In genomic region chr8:120533380-120533779, GRCm38 (mm10) we compare ENCODE assay signal across 7 mouse cellular contexts. TPM values are rescaled to one million over a fixed set of nuclear protein-coding genes. Genes with fewer than 3 reads are reported as not detected.
DNase-seq lines count a peak whose midpoint lies in the region; ATAC-seq lines count a peak whose summit lies in the region.

No protein-coding gene starts in this region.

- no peaks in the 10 kb centered on the region for H3K27me3 ChIP-seq in megakaryocyte, embryonic 14.5 days (replicated peaks)
- no peaks in the 10 kb centered on the region for H3K27me3 ChIP-seq in forebrain, embryonic 14.5 days (replicated peaks; ENCODE audit: control insufficient read depth, insufficient read depth, low read length)
- H3K27me3 ChIP-seq in limb, embryonic 13.5 days, result peaks cover 15% of the 10 kb centered on the region
- H3K27me3 ChIP-seq in neural tube, embryonic 15.5 days (replicated peaks), result no peaks in the 10 kb centered on the region

- H3K36me3 ChIP-seq in megakaryocyte, embryonic 14.5 days (replicated peaks; ENCODE audit: low read length), result peaks cover 52% of the 10 kb centered on the region
- no peaks in the 10 kb centered on the region for H3K36me3 ChIP-seq in forebrain, embryonic 14.5 days (ENCODE audit: control insufficient read depth, insufficient read depth, low read length)
- H3K36me3 ChIP-seq in limb, embryonic 13.5 days, result no peaks in the 10 kb centered on the region
- no peaks in the 10 kb centered on the region for H3K36me3 ChIP-seq in neural tube, embryonic 15.5 days

- no peak for ATAC-seq in megakaryocyte, adult 5-6 weeks (ENCODE audit: poor library complexity, severe bottlenecking)
- no peak for ATAC-seq in forebrain, embryonic 14.5 days
- no peak for ATAC-seq in limb, embryonic 13.5 days (ENCODE audit: low FRiP score, low read depth)
- ATAC-seq in neural tube, embryonic 15.5 days (ENCODE audit: low FRiP score), result no peak

- peak overlapping the region; percentile 98 for H3K4me2 ChIP-seq in forebrain, embryonic 14.5 days (ENCODE audit: low read length)
- H3K4me2 ChIP-seq in limb, embryonic 13.5 days (replicated peaks), result peak overlapping the region; percentile 56
- H3K4me2 ChIP-seq in neural tube, embryonic 15.5 days, result peak overlapping the region; percentile 44

- H3K4me3 ChIP-seq in megakaryocyte, embryonic 14.5 days (replicated peaks), result peak overlapping the region; percentile 99
- H3K4me3 ChIP-seq in forebrain, embryonic 14.5 days (ENCODE audit: low read depth, low read length), result no peak overlapping the region
- H3K4me3 ChIP-seq in limb, embryonic 13.5 days, result no peak overlapping the region
- H3K4me3 ChIP-seq in neural tube, embryonic 15.5 days (replicated peaks), result no peak overlapping the region

- no peak for DNase-seq in forebrain, embryonic 14.5 days (ENCODE audit: low spot score)
- DNase-seq in layer of hippocampus, adult 18-20 months (ENCODE audit: low spot score in 2 of 2), result no peak
- no peak for DNase-seq in cerebellum, adult 9-10 months

- peak overlapping the region; percentile 98 for H3K27ac ChIP-seq in forebrain, embryonic 14.5 days (ENCODE audit: low read depth, low read length)
- H3K27ac ChIP-seq in limb, embryonic 13.5 days, result peak overlapping the region; percentile 61; the same call in 1 of the 2 replicates
- H3K27ac ChIP-seq in neural tube, embryonic 15.5 days (replicated peaks), result peak overlapping the region; percentile 73

- 27% methylated on average over 3 of the region's 3 CpGs for WGBS in forebrain, embryonic 14.5 days
- 10% methylated on average over 3 of the region's 3 CpGs for WGBS in limb, embryonic 13.5 days
- WGBS in neural tube, embryonic 15.5 days, result 27% methylated on average over 3 of the region's 3 CpGs

- H3K9me3 ChIP-seq in megakaryocyte, embryonic 14.5 days, result no peaks in the 10 kb centered on the region
- H3K9me3 ChIP-seq in forebrain, embryonic 14.5 days (replicated peaks; ENCODE audit: control insufficient read depth, low read length), result no peaks in the 10 kb centered on the region
- H3K9me3 ChIP-seq in limb, embryonic 13.5 days, result no peaks in the 10 kb centered on the region
- H3K9me3 ChIP-seq in neural tube, embryonic 15.5 days (replicated peaks), result no peaks in the 10 kb centered on the region

- peaks cover 75% of the 10 kb centered on the region for H3K4me1 ChIP-seq in megakaryocyte, embryonic 14.5 days
- peaks cover 63% of the 10 kb centered on the region for H3K4me1 ChIP-seq in forebrain, embryonic 14.5 days (ENCODE audit: control insufficient read depth, insufficient read depth, low read length)
- H3K4me1 ChIP-seq in limb, embryonic 13.5 days, result peaks cover 81% of the 10 kb centered on the region
- peaks cover 73% of the 10 kb centered on the region for H3K4me1 ChIP-seq in neural tube, embryonic 15.5 days

- H3K9ac ChIP-seq in forebrain, embryonic 14.5 days (ENCODE audit: low read length), result peak overlapping the region; percentile 50
- H3K9ac ChIP-seq in limb, embryonic 13.5 days, result no peak overlapping the region
- 0 out of 2 replicates have a peak overlapping the region, but pooled peaks have one; percentile 20 for H3K9ac ChIP-seq in neural tube, embryonic 15.5 days (replicated peaks)

RNA-seq across cellular contexts. Expression of gene Gins2, which starts 55.7 kb away (rescaled TPM):
- 8.3 and 35.4 TPM in 2 replicates for polyA plus RNA-seq in megakaryocyte, embryonic 14.5 days (2012; ENCODE audit: insufficient read depth, low replicate concordance)
- 28.3 and 31.8 TPM in 2 replicates for total RNA-seq in megakaryocyte, adult 5-6 weeks (2015)
- 23.2 and 28.9 TPM in 2 replicates for total RNA-seq in megakaryocyte, adult 5-6 weeks (2017)
- polyA plus RNA-seq in forebrain, embryonic 14.5 days (2014; fragmentation: Nextera tagmentation; extraction: Ambion mirVana), result 33.4 and 44.1 TPM in 2 replicates
- 104 and 108 TPM in 2 replicates for polyA plus RNA-seq in limb, embryonic 13.5 days (2015; fragmentation: Nextera tagmentation; extraction: Ambion mirVana)
- polyA plus RNA-seq in neural tube, embryonic 15.5 days (2015; fragmentation: Nextera tagmentation; extraction: Ambion mirVana), result 15.9 and 38.9 TPM in 2 replicates
- total RNA-seq in layer of hippocampus, adult 18-20 months (2021), result 1 to 10 TPM; 3.5 to 4.2 TPM

Comparison
In these comparisons a context has a peak if more than half of its experiments do, and no peak if none do; other contexts are left out.
1. H3K4me2 ChIP-seq: peak in every context shown above with its lines; median percentile 98 in forebrain, embryonic 14.5 days; 56 in limb, embryonic 13.5 days; 44 in neural tube, embryonic 15.5 days.